Mouse (Mus musculus) lung, embryonic 16.5 days (tissue): ENCODE measurements at regions not wholly inside any gene's neighbourhood (a gene's known extent, or its start where the extent isn't known, plus 50 kb on each side); places are given as distances from the start of the nearest gene placed in this dataset.
A peak's percentile ranks its signal among the peaks of the same experiment; 100 is the strongest.

Source experiments
- ATAC-seq: fragments of 200-750 bp; cut with Nextera tagmentation; 2 replicates; pipeline ENCODE4 v1.8.0; 2017; ENCODE audit warnings: low read depth, mild to moderate bottlenecking, moderate library complexity
- H3K27ac ChIP-seq: fragments of 300-500 bp; sonication (generic); 2 replicates; pipeline ENCODE4 v1.5.1; 2014; ENCODE audit warnings: mild to moderate bottlenecking, control low read depth, low read length
- H3K27me3 ChIP-seq: fragments of 300-500 bp; sonication (generic); 2 replicates; pipeline ENCODE4 v1.6.1; 2014; ENCODE audit warnings: low read depth, low read length, mixed read lengths; ENCODE audit not compliant: control insufficient read depth, insufficient read depth
- H3K36me3 ChIP-seq: fragments of 300-500 bp; sonication (generic); 2 replicates; pipeline ENCODE4 v1.6.1; 2014; ENCODE audit warnings: low read length; ENCODE audit not compliant: control insufficient read depth, insufficient read depth
- H3K4me1 ChIP-seq: fragments of 300-500 bp; sonication (generic); replicated peaks from 2 replicates; pipeline ENCODE4 v1.6.1; 2014; ENCODE audit warnings: low read length, mixed read lengths; ENCODE audit not compliant: control insufficient read depth, insufficient read depth
- H3K4me2 ChIP-seq: fragments of 300-500 bp; sonication (generic); 2 replicates; pipeline ENCODE4 v1.6.1; 2014; ENCODE audit warnings: low read depth, low read length, control low read depth
- H3K4me3 ChIP-seq: fragments of 300-500 bp; sonication (generic); 2 replicates; pipeline ENCODE4 v1.5.1; 2014; ENCODE audit warnings: mild to moderate bottlenecking, low read length, control low read depth
- H3K9ac ChIP-seq: fragments of 300-500 bp; sonication (generic); 2 replicates; pipeline ENCODE4 v1.6.1; 2014; ENCODE audit warnings: low read length, control low read depth
- H3K9me3 ChIP-seq: fragments of 300-500 bp; sonication (generic); 2 replicates; pipeline ENCODE4 v1.6.1; 2016; ENCODE audit warnings: low read length; ENCODE audit not compliant: control insufficient read depth
- WGBS: fragments of 180-500 bp; shearing (Covaris S2); extraction: QIAGEN DNeasy Blood & Tissue Kit; methylation state at CpG from one replicate; pipeline ENCODE4 v1.1.7; 2014; 5-methylcytosine and 5-hydroxymethylcytosine counted together

DNA sequence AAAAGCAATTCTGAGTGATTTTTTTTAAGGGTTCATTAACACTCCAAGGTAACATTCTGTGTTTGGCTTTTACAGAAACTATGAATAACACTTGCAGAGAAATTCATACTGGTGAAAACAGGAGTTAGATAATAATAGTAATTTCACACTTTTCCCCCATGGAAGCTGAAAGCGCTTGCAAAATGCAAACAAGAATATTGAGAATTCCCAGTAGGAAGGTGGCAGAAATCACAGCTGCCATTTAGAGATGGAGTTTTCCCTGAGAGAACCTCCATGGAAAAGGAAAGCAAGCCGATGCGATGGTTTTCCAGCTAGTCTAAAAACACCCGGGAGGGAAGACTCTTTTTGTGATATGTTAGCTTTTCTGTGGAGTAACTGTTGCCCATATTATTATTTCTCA lies 174.1 kb upstream of the App start:
- H3K4me2 ChIP-seq = no peak overlapping the region
- WGBS = 86% methylated on average over 4 of the region's 4 CpGs
- no peaks in the 10 kb centered on the region for H3K27me3 ChIP-seq
- H3K4me1 ChIP-seq = no peaks in the 10 kb centered on the region
- no peak for ATAC-seq
- no peak overlapping the region for H3K27ac ChIP-seq
- no peak overlapping the region for H3K9ac ChIP-seq
- H3K36me3 ChIP-seq = no peaks in the 10 kb centered on the region
- no peak overlapping the region for H3K4me3 ChIP-seq
- H3K9me3 ChIP-seq = no peaks in the 10 kb centered on the region

DNA sequence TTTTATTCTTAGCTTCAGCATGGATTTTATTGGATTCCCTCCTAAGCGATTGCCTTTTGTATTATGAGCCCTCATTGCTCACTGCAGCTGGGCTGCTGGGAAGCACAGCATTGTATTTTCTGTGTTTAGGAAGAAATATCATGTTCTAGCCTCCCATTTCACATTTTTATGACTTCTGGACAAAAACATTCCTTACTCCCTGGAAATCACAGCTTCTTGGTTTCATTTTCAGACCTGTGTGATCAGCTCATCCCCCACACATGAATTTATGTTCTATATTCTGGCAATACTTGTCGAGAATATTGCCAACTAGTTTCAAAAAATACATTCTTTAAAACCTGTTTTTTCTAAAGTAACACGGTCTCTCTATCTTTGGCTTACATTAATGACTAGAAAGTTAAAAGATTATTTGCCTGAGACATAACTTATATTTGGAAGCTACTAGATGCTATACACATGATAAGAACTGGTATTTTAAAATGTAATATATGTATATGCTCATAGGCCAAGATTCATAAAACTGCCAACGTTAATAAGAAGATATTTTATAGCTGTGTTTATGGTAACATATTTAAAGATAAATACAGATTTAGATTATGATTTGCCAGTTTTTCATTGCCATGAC lies 163.0 kb upstream of the App start:
- H3K9ac ChIP-seq = no peak overlapping the region
- no peak overlapping the region for H3K27ac ChIP-seq
- H3K36me3 ChIP-seq = no peaks in the 10 kb centered on the region
- no peaks in the 10 kb centered on the region for H3K27me3 ChIP-seq
- no peak overlapping the region for H3K4me2 ChIP-seq
- WGBS = 72% methylated on average over 4 of the region's 4 CpGs
- no peaks in the 10 kb centered on the region for H3K4me1 ChIP-seq
- H3K4me3 ChIP-seq = no peak overlapping the region
- no peaks in the 10 kb centered on the region for H3K9me3 ChIP-seq
- ATAC-seq = no peak

DNA sequence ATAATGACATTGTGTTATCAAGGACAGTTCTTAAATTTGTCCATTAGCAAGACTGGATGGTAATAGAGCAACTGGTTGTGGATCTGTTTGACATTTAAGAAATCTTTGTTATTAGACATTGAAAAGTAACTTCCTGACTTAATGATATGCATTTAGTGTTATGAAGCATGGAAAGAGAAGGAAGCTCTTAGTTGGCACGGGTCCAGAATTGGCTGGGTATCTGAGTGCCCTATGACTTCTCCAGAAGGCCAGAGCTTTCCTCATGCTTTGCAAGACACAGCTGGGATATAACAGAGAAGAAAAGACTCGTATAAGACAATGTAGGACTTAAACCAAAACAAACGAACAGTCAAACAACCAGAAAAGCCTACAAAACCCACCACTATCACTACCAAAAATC lies 160.0 kb upstream of the App start:
- H3K27me3 ChIP-seq = no peaks in the 10 kb centered on the region
- no peak overlapping the region for H3K4me2 ChIP-seq
- peak; percentile 65 for ATAC-seq
- no peak overlapping the region for H3K27ac ChIP-seq
- H3K9ac ChIP-seq = no peak overlapping the region
- WGBS = 30% methylated on average over 3 of the region's 3 CpGs
- no peak overlapping the region for H3K4me3 ChIP-seq
- no peaks in the 10 kb centered on the region for H3K4me1 ChIP-seq
- H3K9me3 ChIP-seq = no peaks in the 10 kb centered on the region
- no peaks in the 10 kb centered on the region for H3K36me3 ChIP-seq

DNA sequence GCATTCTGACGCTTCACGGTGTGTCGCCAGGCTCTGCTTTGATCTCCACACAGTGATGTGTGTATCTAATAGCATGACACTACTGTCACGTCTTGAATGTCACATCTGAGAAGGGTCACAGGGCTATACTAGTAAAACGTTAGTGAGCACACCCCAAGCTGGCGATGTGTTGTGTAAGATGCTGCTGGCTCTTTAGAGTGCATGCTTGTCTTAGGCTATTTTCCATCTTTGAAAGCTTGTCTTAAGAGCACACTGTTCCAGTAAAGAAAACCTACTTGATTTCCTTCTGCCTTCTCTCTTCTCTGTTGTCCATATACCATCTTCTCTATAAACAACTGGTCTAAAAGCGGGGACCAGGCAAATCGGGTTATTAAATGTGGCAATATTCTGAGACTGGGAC lies 138.5 kb upstream of the App start:
- no peak for ATAC-seq
- Histone ChIP-seq H3K4me3 (no peak overlapping the region), H3K36me3 (no peaks in the 10 kb centered on the region), H3K9me3 (no peaks in the 10 kb centered on the region), H3K4me2 (no peak overlapping the region), H3K27ac (no peak overlapping the region), H3K9ac (no peak overlapping the region), H3K27me3 (no peaks in the 10 kb centered on the region), H3K4me1 (no peaks in the 10 kb centered on the region)
- 62% methylated on average over 8 of the region's 8 CpGs for WGBS

DNA sequence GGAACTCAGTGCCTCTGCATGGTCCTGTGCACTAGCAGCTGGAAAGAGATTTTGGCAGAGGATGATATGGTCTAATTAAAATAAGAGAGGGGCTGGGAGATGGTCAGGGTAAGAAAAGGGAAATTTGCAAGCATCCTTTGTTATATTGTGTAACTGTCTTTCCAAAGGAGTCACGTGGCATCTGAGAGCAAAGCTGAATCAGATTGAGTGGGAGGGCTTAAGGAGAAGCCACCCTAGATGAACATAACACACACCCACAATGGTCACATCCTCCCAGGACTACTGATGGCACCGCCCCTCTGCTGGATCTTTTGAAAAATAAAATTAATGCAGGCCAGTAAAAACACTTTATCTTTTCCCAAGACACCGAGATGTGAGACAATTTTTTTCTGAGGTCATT lies 135.9 kb upstream of the App start:
- no peak for ATAC-seq
- WGBS = 48% methylated on average over 3 of the region's 3 CpGs
- H3K9me3 ChIP-seq = no peaks in the 10 kb centered on the region

DNA sequence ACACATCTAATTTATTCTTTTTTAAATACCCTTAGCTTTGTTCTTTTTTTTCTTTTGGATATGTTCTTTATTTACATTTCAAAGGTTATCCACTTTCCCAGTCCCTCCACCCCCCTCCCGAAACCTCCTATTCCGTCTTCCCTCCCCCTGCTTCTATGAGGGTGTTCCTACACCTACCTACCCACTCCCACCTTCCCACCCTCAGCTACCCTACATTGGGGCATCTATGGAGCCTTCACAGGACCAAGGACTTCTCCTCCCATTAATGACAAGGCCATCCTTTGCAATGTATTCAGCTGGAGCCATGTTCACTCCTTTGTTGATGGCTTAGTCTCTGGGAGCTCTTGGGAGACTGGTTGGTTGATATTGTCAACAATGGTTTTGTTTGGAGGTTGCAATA lies 134.9 kb upstream of the App start:
- Histone ChIP-seq H3K4me2 (no peak overlapping the region), H3K4me1 (no peaks in the 10 kb centered on the region), H3K36me3 (no peaks in the 10 kb centered on the region), H3K27ac (no peak overlapping the region), H3K4me3 (no peak overlapping the region), H3K27me3 (no peaks in the 10 kb centered on the region), H3K9ac (no peak overlapping the region), H3K9me3 (no peaks in the 10 kb centered on the region)
- ATAC-seq = no peak
- WGBS = 73% methylated on average over 2 of the region's 2 CpGs

More for the DNA sequence above, 135.9 kb upstream of the App start:
- Histone ChIP-seq H3K9ac (no peak overlapping the region), H3K4me3 (no peak overlapping the region), H3K4me2 (no peak overlapping the region), H3K36me3 (no peaks in the 10 kb centered on the region), H3K27ac (no peak overlapping the region), H3K4me1 (no peaks in the 10 kb centered on the region), H3K27me3 (no peaks in the 10 kb centered on the region)

DNA sequence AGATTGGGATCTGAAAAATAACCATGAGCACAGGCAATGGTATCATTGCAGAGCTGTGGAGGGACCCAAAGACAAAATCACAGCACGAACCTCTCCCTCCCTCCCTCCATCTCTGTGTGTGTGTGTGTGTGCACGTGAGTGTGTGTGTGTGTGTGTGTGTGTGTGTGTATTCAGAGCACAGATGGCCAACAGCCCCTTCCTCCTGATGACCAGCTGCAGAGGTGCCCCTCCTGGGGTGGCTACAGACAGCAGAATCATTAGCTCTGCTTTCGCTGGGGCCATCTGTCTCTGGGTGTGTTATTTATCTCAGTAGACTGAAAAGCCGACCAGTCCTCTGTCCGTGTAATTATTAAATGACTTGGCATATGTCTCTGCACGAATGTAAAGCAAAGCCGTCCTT lies 134.4 kb upstream of the App start:
- ATAC-seq = no peak
- H3K4me1 ChIP-seq = no peaks in the 10 kb centered on the region
- H3K36me3 ChIP-seq = no peaks in the 10 kb centered on the region
- no peak overlapping the region for H3K9ac ChIP-seq
- no peak overlapping the region for H3K27ac ChIP-seq
- WGBS = 39% methylated on average over 7 of the region's 7 CpGs
- no peak overlapping the region for H3K4me3 ChIP-seq
- no peaks in the 10 kb centered on the region for H3K27me3 ChIP-seq
- H3K9me3 ChIP-seq = no peaks in the 10 kb centered on the region
- no peak overlapping the region for H3K4me2 ChIP-seq

DNA sequence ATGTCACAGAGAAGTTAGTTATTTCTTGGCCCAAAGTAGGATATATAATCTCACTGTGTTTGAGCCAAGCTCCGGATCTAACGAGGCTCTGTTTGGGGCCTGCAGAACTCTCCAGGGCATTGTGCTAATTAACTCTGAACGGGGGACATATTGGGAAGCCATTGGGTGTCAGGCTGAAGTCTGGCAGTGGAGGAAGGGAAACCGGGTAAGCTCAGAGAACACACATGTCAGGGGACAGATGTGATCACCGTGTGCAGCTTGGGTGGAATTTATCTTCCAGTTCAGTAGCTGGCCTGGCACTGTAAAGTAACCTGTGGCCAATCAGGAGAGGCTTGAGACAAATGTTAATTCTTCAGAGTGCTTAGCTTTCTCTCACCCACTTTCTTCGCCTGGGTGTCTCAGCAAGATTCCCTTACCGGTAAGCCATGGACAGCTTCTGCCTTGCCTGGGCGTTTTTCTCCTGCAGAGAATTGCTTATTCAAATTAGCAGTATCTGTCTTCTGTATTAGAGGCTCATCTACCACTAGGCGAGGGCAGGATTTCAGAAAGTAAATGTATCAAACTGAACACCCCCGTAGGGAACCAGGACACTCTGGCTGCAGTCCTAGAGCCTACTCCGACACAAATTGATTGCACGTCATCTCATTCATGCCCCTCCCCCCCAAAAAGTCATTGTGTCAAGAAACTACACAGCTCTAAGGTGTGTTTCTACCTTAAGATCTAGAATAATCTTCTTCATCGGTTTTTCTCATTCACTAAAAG lies 126.7 kb upstream of the App start:
- 66% methylated on average over 13 of the region's 13 CpGs for WGBS
- Histone ChIP-seq H3K9me3 (no peaks in the 10 kb centered on the region), H3K27ac (no peak overlapping the region), H3K4me1 (no peaks in the 10 kb centered on the region), H3K27me3 (no peaks in the 10 kb centered on the region), H3K36me3 (no peaks in the 10 kb centered on the region), H3K9ac (no peak overlapping the region), H3K4me2 (no peak overlapping the region), H3K4me3 (no peak overlapping the region)
- ATAC-seq = no peak

DNA sequence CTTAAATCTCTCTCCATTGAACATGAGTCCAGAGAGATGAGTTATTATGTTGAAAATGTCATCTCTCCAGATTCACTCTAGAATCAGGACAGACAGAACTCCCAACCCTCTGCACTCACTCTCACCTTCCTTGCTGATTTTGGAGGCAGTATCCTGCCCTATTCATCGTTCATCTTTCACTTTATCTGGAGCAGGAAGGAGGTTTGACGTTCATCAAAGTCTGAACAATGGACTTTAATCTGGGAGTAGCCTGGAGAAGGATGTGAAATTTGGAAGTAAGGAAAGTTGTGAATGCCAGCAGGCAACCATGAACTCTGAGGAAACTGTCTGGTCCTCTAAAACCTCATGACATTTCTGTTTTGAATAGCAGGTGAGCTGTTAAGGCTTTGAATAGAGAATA lies 125.0 kb upstream of the App start:
- Histone ChIP-seq H3K27me3 (no peaks in the 10 kb centered on the region), H3K4me3 (no peak overlapping the region), H3K36me3 (no peaks in the 10 kb centered on the region), H3K27ac (no peak overlapping the region), H3K4me2 (no peak overlapping the region), H3K9me3 (no peaks in the 10 kb centered on the region), H3K4me1 (no peaks in the 10 kb centered on the region), H3K9ac (no peak overlapping the region)
- 28% methylated on average over 2 of the region's 2 CpGs for WGBS
- no peak for ATAC-seq
